ENCODE assay signal across 8 mouse cellular contexts in the genomic region with DNA sequence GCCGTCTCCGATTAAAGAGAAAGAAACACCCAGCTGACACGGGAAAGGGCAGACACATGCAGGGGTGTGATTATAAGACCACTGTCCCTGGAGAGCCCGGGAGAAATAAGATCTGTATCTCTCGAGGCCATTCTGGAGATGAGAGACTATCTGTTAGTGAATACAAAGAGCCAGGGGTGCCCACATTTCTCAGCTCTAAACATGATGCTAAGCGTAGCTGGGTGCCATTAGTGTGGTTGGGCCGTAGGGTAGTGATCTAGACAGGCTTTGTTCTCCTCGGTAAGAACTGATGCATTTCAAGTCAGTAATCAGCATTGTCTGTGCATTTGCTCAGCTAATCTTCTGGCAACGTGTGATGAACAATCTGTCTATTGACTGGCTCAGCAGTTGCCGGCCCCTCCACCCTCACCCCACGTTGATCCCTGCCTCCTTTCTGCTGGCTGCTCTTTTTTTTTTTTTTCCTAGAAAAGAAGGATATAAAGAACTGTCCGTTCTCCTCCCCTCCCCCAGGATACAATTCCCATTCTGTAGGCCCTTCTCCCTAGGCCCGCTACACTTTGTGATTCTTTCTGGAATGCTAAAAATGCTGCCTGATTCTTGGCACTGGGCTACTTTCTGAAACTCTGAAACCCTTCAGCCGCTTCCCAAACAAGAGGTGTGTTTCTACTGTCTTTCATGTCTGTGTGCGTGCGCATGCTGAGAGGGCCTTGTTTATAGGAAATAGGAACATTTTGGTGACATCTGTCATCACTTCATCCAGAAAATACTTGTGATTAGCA.
DNase-seq lines count a peak whose midpoint lies in the region; ATAC-seq lines count a peak whose summit lies in the region.

No protein-coding gene starts in this region.

- H3K9ac ChIP-seq in forebrain, embryonic 13.5 days = peak overlapping the region; percentile 34; the same call in 1 of the 2 replicates
- H3K9ac ChIP-seq in neural tube, embryonic 13.5 days = peak overlapping the region; percentile 53

- H3K4me3 ChIP-seq in forebrain, embryonic 13.5 days = no peak overlapping the region
- H3K4me3 ChIP-seq in limb, embryonic 10.5 days = no peak overlapping the region
- no peak overlapping the region for H3K4me3 ChIP-seq in neural tube, embryonic 13.5 days

- 0 out of 2 replicates have a peak, but pooled peaks cover 3% of the 10 kb centered on the region for H3K27me3 ChIP-seq in forebrain, embryonic 13.5 days
- H3K27me3 ChIP-seq in limb, embryonic 10.5 days (ENCODE audit: low read depth, poor library complexity, severe bottlenecking) = no peaks in the 10 kb centered on the region
- H3K27me3 ChIP-seq in neural tube, embryonic 13.5 days = no peaks in the 10 kb centered on the region

- peak overlapping the region; percentile 85 for H3K27ac ChIP-seq in forebrain, embryonic 13.5 days
- peak overlapping the region; percentile 76 for H3K27ac ChIP-seq in limb, embryonic 10.5 days
- peak overlapping the region; percentile 82 for H3K27ac ChIP-seq in neural tube, embryonic 13.5 days (replicated peaks)

- 1% methylated on average over 16 of the region's 16 CpGs for WGBS in forebrain, embryonic 13.5 days
- WGBS in limb, embryonic 10.5 days = 16% methylated on average over 16 of the region's 16 CpGs
- WGBS in neural tube, embryonic 13.5 days = 3% methylated on average over 16 of the region's 16 CpGs

- DNase-seq in 3T3-L1 (ENCODE audit: low read depth, low spot score) = peak; percentile 17
- DNase-seq in brain, adult 2 months (ENCODE audit: low read depth, low spot score) = peak; percentile 48
- peak; percentile 43 for DNase-seq in limb, embryonic 10.5 days (ENCODE audit: low spot score)
- DNase-seq in right cerebral cortex, adult 2 months (ENCODE audit: low spot score in 2 of 2) = no peak
- no peak for DNase-seq in adrenal gland, adult (ENCODE audit: inconsistent age in 2 of 2, low spot score in 1 of 2)

- ATAC-seq in forebrain, embryonic 13.5 days = peak; percentile 89
- ATAC-seq in neural tube, embryonic 13.5 days (ENCODE audit: low read depth) = peak; percentile 85
- no peak for ATAC-seq in activated CD4-positive, CD25-positive, alpha-beta regulatory T cell, adult 4 months

- no peaks in the 10 kb centered on the region for H3K9me3 ChIP-seq in forebrain, embryonic 13.5 days (replicated peaks)
- no peaks in the 10 kb centered on the region for H3K9me3 ChIP-seq in limb, embryonic 10.5 days (replicated peaks)
- no peaks in the 10 kb centered on the region for H3K9me3 ChIP-seq in neural tube, embryonic 13.5 days

- H3K36me3 ChIP-seq in forebrain, embryonic 13.5 days (ENCODE audit: poor library complexity, severe bottlenecking) = no peaks in the 10 kb centered on the region
- H3K36me3 ChIP-seq in limb, embryonic 10.5 days = no peaks in the 10 kb centered on the region
- no peaks in the 10 kb centered on the region for H3K36me3 ChIP-seq in neural tube, embryonic 13.5 days

- H3K4me2 ChIP-seq in forebrain, embryonic 13.5 days = peak overlapping the region; percentile 43
- peak overlapping the region; percentile 43 for H3K4me2 ChIP-seq in neural tube, embryonic 13.5 days

- H3K4me1 ChIP-seq in forebrain, embryonic 13.5 days = peaks cover 17% of the 10 kb centered on the region
- H3K4me1 ChIP-seq in limb, embryonic 10.5 days = peaks cover 15% of the 10 kb centered on the region
- H3K4me1 ChIP-seq in neural tube, embryonic 13.5 days (replicated peaks) = peaks cover 16% of the 10 kb centered on the region

Comparison
In these comparisons a context has a peak if more than half of its experiments do, and no peak if none do; other contexts are left out.
1. DNase-seq: peak in 3T3-L1 (single experiment), brain, adult 2 months (single experiment) and limb, embryonic 10.5 days (single experiment); none in right cerebral cortex, adult 2 months (0 of 2) and adrenal gland, adult (0 of 2).
2. Peak in every context shown above with its lines, with median percentiles within 50 percentile points of each other: H3K27ac ChIP-seq.